Mouse (Mus musculus): Measurements from ENCODE around the gene Slc6a11. TPM values are rescaled to one million over a fixed set of nuclear protein-coding genes. Genes with fewer than 3 reads are reported as not detected.

Gene Slc6a11
- polyA plus RNA-seq, 1 experiment from 2014 or later = not detected

- 83% methylated on average over 7 of the region's 7 CpGs for WGBS
- no peak for ATAC-seq (replicated peaks; ENCODE audit: low FRiP score)
- Histone ChIP-seq H3K36me3 (ENCODE audit: control insufficient read depth, insufficient read depth, low read length) (no peaks in the 10 kb centered on the region), H3K27ac (ENCODE audit: low read depth, low read length) (no peak overlapping the region), H3K9ac (ENCODE audit: low read depth, low read length) (no peak overlapping the region), H3K4me3 (ENCODE audit: low read depth, low read length) (no peak overlapping the region), H3K27me3 (replicated peaks; ENCODE audit: control insufficient read depth, insufficient read depth, low read length) (no peaks in the 10 kb centered on the region), H3K9me3 (ENCODE audit: control insufficient read depth, low read length) (no peaks in the 10 kb centered on the region), H3K4me2 (no peak overlapping the region), H3K4me1 (replicated peaks; ENCODE audit: control insufficient read depth, insufficient read depth, low read length) (no peaks in the 10 kb centered on the region)
- no peak for DNase-seq (ENCODE audit: low spot score)
Observed at GRCm38 (mm10) chr6:114158811-114159210, 27.8 kb downstream of the Slc6a11 start.

- Histone ChIP-seq H3K36me3 (ENCODE audit: control insufficient read depth, insufficient read depth, low read length) (no peaks in the 10 kb centered on the region), H3K4me1 (replicated peaks; ENCODE audit: control insufficient read depth, insufficient read depth, low read length) (no peaks in the 10 kb centered on the region), H3K4me3 (ENCODE audit: low read depth, low read length) (no peak overlapping the region), H3K27me3 (replicated peaks; ENCODE audit: control insufficient read depth, insufficient read depth, low read length) (no peaks in the 10 kb centered on the region), H3K27ac (ENCODE audit: low read depth, low read length) (no peak overlapping the region), H3K4me2 (no peak overlapping the region), H3K9me3 (ENCODE audit: control insufficient read depth, low read length) (no peaks in the 10 kb centered on the region), H3K9ac (ENCODE audit: low read depth, low read length) (no peak overlapping the region)
- ATAC-seq (replicated peaks; ENCODE audit: low FRiP score) (no peak), DNase-seq (ENCODE audit: low spot score) (no peak)
- WGBS = 74% methylated on average over 8 of the region's 8 CpGs
Observed at GRCm38 (mm10) chr6:114160732-114161131, 29.7 kb downstream of the Slc6a11 start.

- ATAC-seq (replicated peaks; ENCODE audit: low FRiP score) (no peak), DNase-seq (ENCODE audit: low spot score) (no peak)
- Histone ChIP-seq H3K4me3 (ENCODE audit: low read depth, low read length) (no peak overlapping the region), H3K4me1 (replicated peaks; ENCODE audit: control insufficient read depth, insufficient read depth, low read length) (no peaks in the 10 kb centered on the region), H3K36me3 (ENCODE audit: control insufficient read depth, insufficient read depth, low read length) (no peaks in the 10 kb centered on the region), H3K9me3 (ENCODE audit: control insufficient read depth, low read length) (no peaks in the 10 kb centered on the region), H3K4me2 (no peak overlapping the region), H3K27ac (ENCODE audit: low read depth, low read length) (no peak overlapping the region), H3K9ac (ENCODE audit: low read depth, low read length) (no peak overlapping the region), H3K27me3 (replicated peaks; ENCODE audit: control insufficient read depth, insufficient read depth, low read length) (peaks cover 8% of the 10 kb centered on the region; the same call in 1 of the 2 replicates)
- 17% methylated on average over 8 of the region's 8 CpGs for WGBS
Observed at GRCm38 (mm10) chr6:114174052-114174397, 43.0 kb downstream of the Slc6a11 start.

- DNase-seq (ENCODE audit: low spot score) (no peak), ATAC-seq (replicated peaks; ENCODE audit: low FRiP score) (no peak)
- Histone ChIP-seq H3K4me2 (no peak overlapping the region), H3K9ac (ENCODE audit: low read depth, low read length) (no peak overlapping the region), H3K27ac (ENCODE audit: low read depth, low read length) (no peak overlapping the region), H3K36me3 (ENCODE audit: control insufficient read depth, insufficient read depth, low read length) (no peaks in the 10 kb centered on the region), H3K4me3 (ENCODE audit: low read depth, low read length) (no peak overlapping the region), H3K4me1 (replicated peaks; ENCODE audit: control insufficient read depth, insufficient read depth, low read length) (no peaks in the 10 kb centered on the region), H3K9me3 (ENCODE audit: control insufficient read depth, low read length) (no peaks in the 10 kb centered on the region), H3K27me3 (replicated peaks; ENCODE audit: control insufficient read depth, insufficient read depth, low read length) (peaks cover 8% of the 10 kb centered on the region; the same call in 1 of the 2 replicates)
- 17% methylated on average over 9 of the region's 9 CpGs for WGBS
Observed at GRCm38 (mm10) chr6:114174398-114175140, 43.5 kb downstream of the Slc6a11 start.

GRCm38 (mm10) chr6:114178141-114178540 lies 47.1 kb downstream of the Slc6a11 start:
- Histone ChIP-seq H3K4me2 (no peak overlapping the region), H3K9ac (ENCODE audit: low read depth, low read length) (no peak overlapping the region), H3K27ac (ENCODE audit: low read depth, low read length) (no peak overlapping the region), H3K36me3 (ENCODE audit: control insufficient read depth, insufficient read depth, low read length) (no peaks in the 10 kb centered on the region), H3K27me3 (replicated peaks; ENCODE audit: control insufficient read depth, insufficient read depth, low read length) (peaks cover 8% of the 10 kb centered on the region; the same call in 1 of the 2 replicates), H3K4me1 (replicated peaks; ENCODE audit: control insufficient read depth, insufficient read depth, low read length) (no peaks in the 10 kb centered on the region), H3K4me3 (ENCODE audit: low read depth, low read length) (no peak overlapping the region), H3K9me3 (ENCODE audit: control insufficient read depth, low read length) (no peaks in the 10 kb centered on the region)
- 77% methylated on average over 3 of the region's 3 CpGs for WGBS
- ATAC-seq (replicated peaks; ENCODE audit: low FRiP score) = no peak
- no peak for DNase-seq (ENCODE audit: low spot score)

- Histone ChIP-seq H3K9ac (ENCODE audit: low read depth, low read length) (no peak overlapping the region), H3K27me3 (replicated peaks; ENCODE audit: control insufficient read depth, insufficient read depth, low read length) (no peaks in the 10 kb centered on the region), H3K36me3 (ENCODE audit: control insufficient read depth, insufficient read depth, low read length) (no peaks in the 10 kb centered on the region), H3K9me3 (ENCODE audit: control insufficient read depth, low read length) (no peaks in the 10 kb centered on the region), H3K27ac (ENCODE audit: low read depth, low read length) (no peak overlapping the region), H3K4me2 (no peak overlapping the region), H3K4me3 (ENCODE audit: low read depth, low read length) (no peak overlapping the region), H3K4me1 (replicated peaks; ENCODE audit: control insufficient read depth, insufficient read depth, low read length) (no peaks in the 10 kb centered on the region)
- no peak for DNase-seq (ENCODE audit: low spot score)
- no peak for ATAC-seq (replicated peaks; ENCODE audit: low FRiP score)
- WGBS = 70% methylated on average over 7 of the region's 7 CpGs
Observed at GRCm38 (mm10) chr6:114182366-114183179, 51.5 kb downstream of the Slc6a11 start.

- Histone ChIP-seq H3K4me3 (ENCODE audit: low read depth, low read length) (no peak overlapping the region), H3K27ac (ENCODE audit: low read depth, low read length) (no peak overlapping the region), H3K36me3 (ENCODE audit: control insufficient read depth, insufficient read depth, low read length) (no peaks in the 10 kb centered on the region), H3K27me3 (replicated peaks; ENCODE audit: control insufficient read depth, insufficient read depth, low read length) (no peaks in the 10 kb centered on the region), H3K9ac (ENCODE audit: low read depth, low read length) (no peak overlapping the region), H3K9me3 (ENCODE audit: control insufficient read depth, low read length) (no peaks in the 10 kb centered on the region), H3K4me2 (no peak overlapping the region), H3K4me1 (replicated peaks; ENCODE audit: control insufficient read depth, insufficient read depth, low read length) (no peaks in the 10 kb centered on the region)
- no peak for ATAC-seq (replicated peaks; ENCODE audit: low FRiP score)
- DNase-seq (ENCODE audit: low spot score) = no peak
- WGBS = 50% methylated on average over 4 of the region's 4 CpGs
Observed at GRCm38 (mm10) chr6:114187121-114187520, 56.1 kb downstream of the Slc6a11 start.

GRCm38 (mm10) chr6:114188869-114189268 lies 57.8 kb downstream of the Slc6a11 start:
- no peak overlapping the region for H3K9ac ChIP-seq (ENCODE audit: low read depth, low read length)
- H3K9me3 ChIP-seq (ENCODE audit: control insufficient read depth, low read length) = no peaks in the 10 kb centered on the region
- no peak overlapping the region for H3K27ac ChIP-seq (ENCODE audit: low read depth, low read length)
- 75% methylated on average over 8 of the region's 8 CpGs for WGBS
- DNase-seq (ENCODE audit: low spot score) (no peak), ATAC-seq (replicated peaks; ENCODE audit: low FRiP score) (no peak)
- no peak overlapping the region for H3K4me3 ChIP-seq (ENCODE audit: low read depth, low read length)
- H3K4me2 ChIP-seq = no peak overlapping the region
- no peaks in the 10 kb centered on the region for H3K4me1 ChIP-seq (replicated peaks; ENCODE audit: control insufficient read depth, insufficient read depth, low read length)
- H3K36me3 ChIP-seq (ENCODE audit: control insufficient read depth, insufficient read depth, low read length) = no peaks in the 10 kb centered on the region
- H3K27me3 ChIP-seq (replicated peaks; ENCODE audit: control insufficient read depth, insufficient read depth, low read length) = no peaks in the 10 kb centered on the region

GRCm38 (mm10) chr6:114195998-114196397 lies 65.0 kb downstream of the Slc6a11 start:
- Histone ChIP-seq H3K4me3 (ENCODE audit: low read depth, low read length) (no peak overlapping the region), H3K9ac (ENCODE audit: low read depth, low read length) (no peak overlapping the region), H3K4me2 (no peak overlapping the region), H3K9me3 (ENCODE audit: control insufficient read depth, low read length) (no peaks in the 10 kb centered on the region), H3K36me3 (ENCODE audit: control insufficient read depth, insufficient read depth, low read length) (no peaks in the 10 kb centered on the region), H3K27me3 (replicated peaks; ENCODE audit: control insufficient read depth, insufficient read depth, low read length) (no peaks in the 10 kb centered on the region; the same call in 1 of the 2 replicates), H3K27ac (ENCODE audit: low read depth, low read length) (no peak overlapping the region), H3K4me1 (replicated peaks; ENCODE audit: control insufficient read depth, insufficient read depth, low read length) (no peaks in the 10 kb centered on the region)
- DNase-seq (ENCODE audit: low spot score) = no peak
- ATAC-seq (replicated peaks; ENCODE audit: low FRiP score) = no peak

Data from liver, embryonic 11.5 days (tissue).